Comparison of ENCODE assay signal across 13 mouse cellular contexts in genomic region chr2:81143600-81143999, GRCm38 (mm10).
DNase-seq lines count a peak whose midpoint lies in the region; ATAC-seq and TF ChIP-seq lines count a peak whose summit lies in the region.
"Had no signal": no experiment of that assay in that cellular context is flagged by ENCODE, and none has a peak within 500 bp of the region (broad histone marks: within the 10 kb centered on the region; RNA-seq: fewer than 3 reads in every experiment).

No protein-coding gene starts in this region.

- H3K9me3 ChIP-seq in kidney, postnatal 0 days (replicated peaks; ENCODE audit: low read length) = no peaks in the 10 kb centered on the region
- no peaks in the 10 kb centered on the region for H3K9me3 ChIP-seq in embryonic facial prominence, embryonic 10.5 days
- no peaks in the 10 kb centered on the region for H3K9me3 ChIP-seq in intestine, embryonic 16.5 days (ENCODE audit: control insufficient read depth, low read length)

- H3K4me1 ChIP-seq in kidney, postnatal 0 days (replicated peaks; ENCODE audit: insufficient read depth, low read length) = no peaks in the 10 kb centered on the region
- peaks cover 6% of the 10 kb centered on the region; the same call in 1 of the 2 replicates for H3K4me1 ChIP-seq in embryonic facial prominence, embryonic 10.5 days
- H3K4me1 ChIP-seq in intestine, embryonic 16.5 days (ENCODE audit: control insufficient read depth, insufficient read depth, low read length) = no peaks in the 10 kb centered on the region

- no peaks in the 10 kb centered on the region for H3K27me3 ChIP-seq in kidney, postnatal 0 days (ENCODE audit: insufficient read depth, low read length)
- no peaks in the 10 kb centered on the region for H3K27me3 ChIP-seq in embryonic facial prominence, embryonic 10.5 days (replicated peaks; ENCODE audit: low read depth, poor library complexity, severe bottlenecking)
- H3K27me3 ChIP-seq in intestine, embryonic 16.5 days (replicated peaks; ENCODE audit: control insufficient read depth, insufficient read depth, low read length) = no peaks in the 10 kb centered on the region

- 8% methylated on average over 4 of the region's 4 CpGs for WGBS in kidney, postnatal 0 days
- WGBS in embryonic facial prominence, embryonic 10.5 days = 44% methylated on average over 4 of the region's 4 CpGs
- 40% methylated on average over 4 of the region's 4 CpGs for WGBS in intestine, embryonic 16.5 days

- no peak overlapping the region for H3K9ac ChIP-seq in kidney, postnatal 0 days (ENCODE audit: low read depth, low read length)
- no peak overlapping the region for H3K9ac ChIP-seq in intestine, embryonic 16.5 days (ENCODE audit: low read depth, low read length)
- H3K9ac ChIP-seq: liver, postnatal 0 days had no signal

- H3K4me3 ChIP-seq in kidney, postnatal 0 days (replicated peaks; ENCODE audit: low read depth, low read length) = no peak overlapping the region
- no peak overlapping the region for H3K4me3 ChIP-seq in embryonic facial prominence, embryonic 10.5 days
- H3K4me3 ChIP-seq in intestine, embryonic 16.5 days (ENCODE audit: low read length) = no peak overlapping the region

- no peak overlapping the region for H3K4me2 ChIP-seq in kidney, postnatal 0 days (ENCODE audit: low read length)
- no peak overlapping the region for H3K4me2 ChIP-seq in intestine, embryonic 16.5 days (ENCODE audit: low read depth, low read length)

- peak; percentile 83 for DNase-seq in kidney, postnatal 0 days (ENCODE audit: low spot score)
- no peak for DNase-seq in kidney, adult 11 months
- DNase-seq in brain, adult 2 months (ENCODE audit: low read depth, low spot score) = peak; percentile 9
- DNase-seq in embryonic facial prominence, embryonic 10.5 days (ENCODE audit: low spot score) = peak; percentile 13
- no peak for DNase-seq in adrenal gland, postnatal 14 days
- DNase-seq in liver = no peak
- DNase-seq in ovary, postnatal 36 days (ENCODE audit: low spot score) = no peak
- DNase-seq: adrenal gland, postnatal 36 days; cerebellum, adult 2 months; liver, postnatal 0 days; midbrain, embryonic 14.5 days; right cerebral cortex, adult 18-20 months had no signal

- no peak overlapping the region for H3K27ac ChIP-seq in kidney, postnatal 0 days
- H3K27ac ChIP-seq in embryonic facial prominence, embryonic 10.5 days (replicated peaks) = no peak overlapping the region
- no peak overlapping the region for H3K27ac ChIP-seq in intestine, embryonic 16.5 days (ENCODE audit: low read length)

- no peak; the same call in 1 of the 2 replicates for ATAC-seq in kidney, postnatal 0 days (replicated peaks; ENCODE audit: low FRiP score, low read depth)
- peak; percentile 55; the same call in 1 of the 2 replicates for ATAC-seq in intestine, embryonic 16.5 days
- ATAC-seq: liver, postnatal 0 days had no signal

- no peak for TF ChIP-seq CTCF in kidney, postnatal 0 days (IDR thresholded peaks at IDR 0.05; ENCODE audit: low read depth)

- H3K36me3 ChIP-seq in kidney, postnatal 0 days (ENCODE audit: insufficient read depth, low read length) = no peaks in the 10 kb centered on the region
- H3K36me3 ChIP-seq in embryonic facial prominence, embryonic 10.5 days (replicated peaks) = no peaks in the 10 kb centered on the region
- H3K36me3 ChIP-seq in intestine, embryonic 16.5 days (ENCODE audit: control insufficient read depth, insufficient read depth, low read length) = no peaks in the 10 kb centered on the region

Comparison
In these comparisons a context has a peak if more than half of its experiments do, and no peak if none do; other contexts are left out.
1. DNase-seq: peak in kidney, postnatal 0 days (single experiment), brain, adult 2 months (single experiment) and embryonic facial prominence, embryonic 10.5 days (single experiment); none in kidney, adult 11 months (single experiment), adrenal gland, postnatal 14 days (single experiment), liver (single experiment) and ovary, postnatal 36 days (single experiment).